Mouse (Mus musculus) CD4-positive helper T cell, adult 2 months (primary cell): ENCODE results near the gene Ly6g6e.

ENCODE experiments used
- DNase-seq: peaks from one replicate; pipeline ENCODE4 v3.0.0-alpha.2; 2012; ENCODE audit warnings: low read depth, missing footprints, low spot score

Gene Ly6g6e

GRCm38 (mm10) chr17:35071454-35071853, 5.2 kb upstream of the Ly6g6e start:
- DNase-seq, result no peak

DNA sequence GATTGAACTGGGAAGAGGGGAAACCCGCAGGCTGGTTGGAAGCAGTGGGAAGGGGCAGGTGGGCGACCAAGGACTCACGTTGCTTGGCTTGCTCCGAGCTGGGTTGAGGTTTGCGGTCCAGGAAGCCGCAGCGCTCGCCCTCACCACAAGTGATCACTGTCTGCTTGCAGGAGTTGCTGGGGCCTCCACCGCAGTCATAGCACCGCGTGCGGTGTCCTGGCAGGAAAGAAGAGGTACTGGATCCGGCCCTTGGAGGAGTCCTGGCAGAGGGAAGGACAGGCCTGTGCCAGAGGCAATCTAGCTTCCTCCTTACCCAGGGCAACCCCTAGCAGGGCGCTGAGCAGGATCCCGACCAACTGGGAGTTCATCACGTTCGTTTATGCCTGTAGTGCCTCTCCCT, 2.6 kb upstream of the Ly6g6e start:
- peak; percentile 31 for DNase-seq

- no peak for DNase-seq
Observed at GRCm38 (mm10) chr17:35077285-35077684, 583 bp downstream of the Ly6g6e start.

DNA sequence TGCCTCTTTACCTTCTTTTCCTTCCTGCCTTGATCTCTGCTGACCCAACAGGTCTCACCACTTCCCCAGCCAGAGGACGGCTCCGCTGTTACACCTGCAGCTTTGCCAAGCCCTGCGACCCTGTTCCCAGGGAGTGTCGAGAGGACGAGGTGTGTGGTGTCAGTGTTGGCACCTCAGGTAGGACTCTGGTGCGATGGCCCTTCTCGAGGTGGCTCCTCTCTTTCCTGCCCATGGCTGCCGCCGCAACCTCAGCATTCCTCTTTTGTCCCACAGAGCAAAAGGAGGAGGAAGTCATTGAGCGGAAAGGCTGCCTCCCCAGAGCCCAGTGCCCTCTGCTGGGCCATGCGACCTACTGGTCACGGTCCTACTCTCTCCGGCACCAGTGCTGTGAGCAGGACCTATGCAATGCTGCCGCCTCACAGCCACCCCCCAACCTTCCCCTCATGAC, 1.1 kb downstream of the Ly6g6e start, which contains the start of gene Ly6g6d:
TSS of gene Ly6g6d (minus strand) at position 280 of the 448 bp plus-strand sequence.
- no peak for DNase-seq

GRCm38 (mm10) chr17:35079778-35080177, 3.1 kb downstream of the Ly6g6e start:
- no peak for DNase-seq

DNA sequence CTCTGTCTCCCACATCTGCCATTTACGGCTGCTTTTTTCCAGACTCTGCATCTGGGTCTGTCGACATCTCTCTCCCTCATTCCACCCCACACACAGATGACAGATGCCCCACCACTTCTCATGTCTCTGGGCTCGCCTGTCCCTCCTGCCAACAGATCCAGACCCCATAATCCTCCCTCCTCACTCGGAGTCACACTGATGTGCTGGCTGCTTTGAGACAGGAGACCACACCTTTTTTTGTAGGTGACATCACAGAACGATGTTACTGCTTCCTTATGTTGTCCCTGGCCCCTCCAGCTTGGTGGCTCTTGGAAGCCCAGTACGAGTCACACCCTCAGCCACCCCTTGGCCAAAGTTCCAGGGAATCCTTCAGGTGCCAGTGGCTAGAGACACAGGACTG, 3.5 kb downstream of the Ly6g6e start:
- no peak for DNase-seq

GRCm38 (mm10) chr17:35080710-35081109, 4.0 kb downstream of the Ly6g6e start:
- no peak for DNase-seq

DNA sequence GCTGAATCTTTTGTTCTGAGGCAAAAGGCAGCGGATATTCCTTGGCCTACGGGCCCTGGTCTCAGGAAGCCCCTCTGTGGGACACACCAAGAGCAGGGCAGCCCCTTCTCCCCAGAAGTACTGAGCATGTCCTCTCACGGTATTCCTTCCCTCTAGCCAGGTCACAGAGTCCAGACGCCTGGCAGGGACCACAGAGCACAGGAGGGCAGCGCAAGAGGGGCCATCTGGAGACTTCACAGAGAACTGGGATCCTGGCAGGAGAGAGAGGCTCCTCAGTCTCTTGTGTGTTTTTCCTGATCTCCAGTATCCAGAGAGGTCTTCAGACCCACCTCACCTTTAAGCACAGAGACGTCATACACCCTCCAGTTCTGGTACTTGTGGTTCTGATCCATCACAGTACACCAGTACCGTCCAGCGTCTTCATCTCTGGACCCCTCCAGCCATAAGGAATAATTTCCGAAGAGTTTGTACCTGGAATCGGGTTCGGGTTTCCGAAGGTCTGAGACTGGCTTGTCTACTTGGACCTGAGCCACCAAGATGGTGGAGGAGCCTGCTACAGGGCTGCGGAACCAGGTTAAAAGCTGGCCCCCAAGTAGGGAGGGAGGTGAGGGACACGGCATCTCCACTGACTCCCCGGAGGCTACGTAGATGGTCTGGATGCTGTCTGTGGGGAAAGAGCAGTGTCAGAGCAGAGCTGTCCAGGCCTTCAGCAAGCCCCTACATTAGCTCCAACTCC, 6.3 kb downstream of the Ly6g6e start:
- DNase-seq, result no peak

DNA sequence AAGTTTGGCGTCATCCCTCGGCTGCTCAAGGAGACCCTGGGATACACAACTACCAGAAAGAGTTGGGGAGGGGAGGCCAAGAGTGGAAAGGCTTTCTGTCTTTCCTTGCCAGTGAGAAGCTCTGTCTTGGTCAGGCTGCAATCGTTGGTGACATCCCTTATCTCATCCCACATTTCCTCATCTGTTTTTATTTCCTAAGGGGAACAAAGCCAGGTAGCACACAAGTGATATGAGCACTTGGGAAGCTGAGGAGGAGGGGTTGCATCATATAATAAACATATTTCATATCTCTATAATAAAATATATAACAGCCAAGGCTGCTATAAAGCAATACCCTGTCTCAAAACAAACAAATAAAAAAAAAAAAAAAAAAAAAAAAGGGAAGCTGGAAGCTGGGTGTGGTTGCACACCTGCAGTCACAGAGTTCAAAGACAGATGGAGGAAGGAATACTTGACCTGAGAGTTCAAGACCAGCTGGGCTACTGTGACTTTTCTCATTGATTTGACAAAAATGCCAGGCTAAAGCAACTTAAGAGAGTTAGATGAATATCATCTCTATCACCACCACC, 7.3 kb downstream of the Ly6g6e start:
- DNase-seq, result no peak

GRCm38 (mm10) chr17:35085208-35085865, 8.6 kb downstream of the Ly6g6e start, which contains the start of gene Ly6g6f:
TSS of gene Ly6g6f (minus strand) at chr17:35085610.
- DNase-seq, result no peak

- peak; percentile 34 for DNase-seq
Observed at GRCm38 (mm10) chr17:35088151-35088550, 11.4 kb downstream of the Ly6g6e start.

- DNase-seq, result peak; percentile 96
Observed at GRCm38 (mm10) chr17:35088825-35089644, 12.3 kb downstream of the Ly6g6e start, which contains the start of gene Abhd16a. TSS of gene Abhd16a (plus strand) at chr17:35089263.

GRCm38 (mm10) chr17:35090166-35090932, 13.6 kb downstream of the Ly6g6e start:
- DNase-seq, result no peak

GRCm38 (mm10) chr17:35092403-35093198, 15.9 kb downstream of the Ly6g6e start:
- DNase-seq, result no peak

GRCm38 (mm10) chr17:35094475-35095365, 18.0 kb downstream of the Ly6g6e start:
- DNase-seq, result no peak

GRCm38 (mm10) chr17:35096597-35096996, 19.9 kb downstream of the Ly6g6e start:
- no peak for DNase-seq

GRCm38 (mm10) chr17:35097164-35097655, 20.5 kb downstream of the Ly6g6e start:
- DNase-seq, result no peak

- no peak for DNase-seq
Observed at GRCm38 (mm10) chr17:35100196-35100765, 23.6 kb downstream of the Ly6g6e start.
